Mouse (Mus musculus) adrenal gland, adult 8-10 months (tissue): ENCODE measurements at regions not wholly inside any gene's neighbourhood (a gene's known extent, or its start where the extent isn't known, plus 50 kb on each side); places are given as distances from the start of the nearest gene placed in this dataset.

Source experiments
- DNase-seq: peaks from one replicate; pipeline ENCODE4 v3.0.0; 2022

DNA sequence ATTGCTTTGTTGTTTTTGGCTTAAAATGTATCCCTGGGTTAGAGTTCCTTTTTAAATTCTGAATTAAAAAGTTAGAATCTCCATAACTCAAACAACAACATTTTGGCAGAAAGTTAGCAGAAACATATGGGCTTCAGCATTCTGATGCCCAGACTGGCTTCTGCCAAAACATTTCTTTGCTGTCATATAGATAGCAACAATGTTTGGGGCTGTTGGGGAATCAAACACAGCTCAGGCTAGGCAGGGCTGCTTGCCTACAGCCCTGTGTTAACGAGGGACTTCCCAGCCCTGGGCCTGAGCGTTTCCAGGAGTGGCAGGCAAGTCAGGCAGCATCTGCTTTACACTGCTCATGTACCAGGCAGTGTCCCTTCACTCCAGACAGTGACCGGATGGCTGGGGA is 201.0 kb upstream of the Pard3b start:
- DNase-seq, result no peak

DNA sequence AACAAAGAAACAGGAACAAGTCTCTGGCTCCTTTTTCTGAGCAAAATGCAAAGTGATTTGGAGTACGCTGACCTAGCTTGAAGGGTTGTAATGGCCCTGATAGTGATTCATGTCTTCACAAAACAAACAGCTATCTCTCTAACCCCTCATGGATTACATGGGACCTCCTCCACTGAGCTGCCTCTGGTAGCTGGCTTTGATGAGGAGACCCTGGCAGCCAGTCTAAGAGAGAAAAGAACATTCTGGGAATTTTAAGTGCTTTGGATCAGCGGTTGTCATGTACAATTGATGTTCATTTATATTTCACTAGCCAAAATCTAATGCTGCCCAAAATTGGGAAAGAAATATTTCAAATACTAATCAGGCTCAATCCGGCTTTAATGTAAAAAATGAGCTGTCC is 177.2 kb upstream of the Pard3b start:
- no peak for DNase-seq

DNA sequence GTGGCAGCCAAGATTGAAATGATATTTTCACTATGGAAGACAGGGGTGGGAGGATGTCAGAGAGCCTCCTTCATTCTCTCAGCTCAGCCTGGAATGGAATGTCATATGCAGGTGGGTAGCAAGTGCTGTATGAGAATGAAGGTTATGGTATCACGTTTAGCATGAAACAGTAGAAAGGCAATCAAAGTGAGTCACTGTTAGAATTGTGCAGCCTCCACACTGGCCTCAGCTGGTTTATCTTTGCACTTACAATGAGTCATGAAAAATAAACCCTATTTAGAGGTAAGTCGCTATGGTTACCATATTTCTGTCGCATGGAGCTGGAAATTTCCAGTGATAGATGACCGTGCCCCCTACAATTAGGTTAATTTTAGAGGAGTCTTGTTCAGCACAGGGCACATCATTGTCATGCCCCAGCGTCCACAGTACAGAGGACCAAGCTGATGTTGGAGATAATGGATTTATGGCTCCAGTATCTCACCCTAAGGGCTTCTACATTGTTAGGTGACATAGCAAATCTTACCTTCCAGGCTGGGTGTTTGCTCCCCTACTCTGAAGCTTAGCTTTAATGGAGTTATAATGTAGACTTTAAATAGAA is 167.9 kb upstream of the Pard3b start:
- DNase-seq, result peak; percentile 15

DNA sequence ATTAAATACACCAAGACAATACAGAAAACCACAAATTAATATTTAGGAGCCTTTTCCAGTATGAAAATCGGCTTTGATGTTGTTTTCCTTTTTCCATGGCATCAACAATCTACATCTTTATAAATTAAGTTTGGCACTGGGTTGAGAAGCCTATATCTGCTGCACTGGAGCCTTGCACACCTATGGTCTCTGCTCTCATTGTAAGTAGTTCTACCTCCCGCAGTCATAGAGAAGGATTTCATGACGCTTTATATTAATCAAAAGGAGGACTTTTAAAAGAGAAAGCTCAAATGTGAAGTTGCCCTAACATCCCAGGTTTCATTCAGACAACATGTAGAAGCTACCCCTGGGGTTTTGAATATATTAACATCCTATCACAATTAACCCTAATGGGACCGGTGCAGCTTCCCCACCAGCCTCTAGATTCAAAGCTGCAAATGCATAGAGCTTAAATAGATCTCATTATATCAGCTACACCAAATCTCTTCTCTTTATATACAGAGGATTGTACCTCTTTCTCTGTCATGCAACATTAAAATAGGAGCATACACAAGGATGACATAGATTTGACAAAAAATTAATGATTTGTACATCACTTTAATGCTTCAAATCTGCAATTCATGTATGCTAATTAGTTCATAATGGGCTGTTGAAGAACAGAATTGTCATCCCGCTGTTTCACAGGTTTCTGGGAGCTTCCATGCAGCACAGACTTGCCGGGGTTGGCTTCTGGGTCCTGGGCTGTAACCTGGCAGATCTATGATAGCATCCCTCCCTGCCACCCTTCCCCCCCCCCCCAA is 166.6 kb upstream of the Pard3b start:
- no peak for DNase-seq

DNA sequence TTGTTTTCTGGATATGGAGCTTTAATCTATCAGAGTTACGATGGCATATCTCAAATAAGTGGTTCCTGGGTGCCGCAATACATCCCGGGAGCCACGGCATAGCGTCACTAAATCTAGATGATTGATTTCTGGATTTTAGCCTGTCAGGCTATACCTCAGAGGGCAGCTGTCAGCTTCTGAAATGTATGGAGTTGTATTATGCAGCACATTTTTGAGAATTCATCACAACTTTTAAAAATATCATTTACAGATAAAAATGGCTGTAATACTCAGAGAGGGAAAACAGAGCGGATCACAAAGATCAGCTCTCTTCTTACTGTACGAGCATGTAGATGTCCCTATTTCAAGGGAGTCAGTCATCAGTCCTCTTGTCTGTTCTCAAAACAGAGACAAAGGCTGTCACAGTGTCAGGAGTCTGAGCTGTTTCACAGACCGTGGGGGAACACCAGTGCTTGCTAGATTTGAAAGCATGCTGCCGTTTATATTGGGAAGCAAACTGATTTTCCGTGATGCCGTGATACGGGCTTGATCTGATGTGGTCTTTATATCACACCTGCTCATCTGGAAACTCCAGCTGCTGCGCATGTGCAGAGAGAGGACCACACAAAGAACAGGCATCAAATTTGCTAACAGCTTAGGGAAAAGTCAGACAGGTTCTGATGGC is 165.9 kb upstream of the Pard3b start:
- no peak for DNase-seq

DNA sequence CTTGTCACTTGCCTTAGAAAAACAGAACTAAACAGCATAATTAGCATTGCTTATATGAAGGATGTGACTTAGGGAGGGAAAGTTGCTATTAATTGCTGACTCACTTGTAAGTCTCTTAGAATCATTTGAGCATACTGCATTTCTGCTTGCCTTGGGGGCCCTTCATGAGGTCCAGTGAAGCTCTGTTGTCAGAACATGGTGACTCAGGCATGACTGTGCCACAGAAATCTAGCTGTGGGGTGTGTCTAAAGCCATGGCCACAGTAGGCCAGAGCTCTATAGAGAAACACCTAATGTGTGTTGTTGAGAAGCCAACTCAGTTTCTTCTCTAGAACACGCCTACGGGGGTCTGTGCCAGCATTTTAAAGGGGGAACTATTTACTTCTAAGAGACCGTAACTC is 153.2 kb upstream of the Pard3b start:
- no peak for DNase-seq

DNA sequence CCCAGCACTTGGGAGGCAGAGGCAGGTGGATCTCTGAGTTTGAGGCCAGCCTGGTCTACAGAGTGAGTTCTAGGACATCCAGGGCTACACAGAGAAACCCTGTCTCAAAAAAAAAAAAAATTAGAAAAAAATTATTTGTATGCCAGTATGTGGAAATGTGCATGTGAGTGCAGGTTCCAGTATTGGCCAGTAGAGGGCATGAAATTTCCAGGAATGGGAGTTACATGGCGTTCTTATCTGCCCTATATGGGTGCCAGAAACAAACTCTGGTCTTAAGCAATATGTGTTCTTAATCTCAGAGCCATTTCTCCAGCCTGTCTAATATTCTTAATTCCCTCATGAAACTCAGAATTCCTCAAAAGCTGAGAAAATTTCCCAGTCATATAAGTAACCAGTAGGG is 113.7 kb upstream of the Pard3b start:
- no peak for DNase-seq

DNA sequence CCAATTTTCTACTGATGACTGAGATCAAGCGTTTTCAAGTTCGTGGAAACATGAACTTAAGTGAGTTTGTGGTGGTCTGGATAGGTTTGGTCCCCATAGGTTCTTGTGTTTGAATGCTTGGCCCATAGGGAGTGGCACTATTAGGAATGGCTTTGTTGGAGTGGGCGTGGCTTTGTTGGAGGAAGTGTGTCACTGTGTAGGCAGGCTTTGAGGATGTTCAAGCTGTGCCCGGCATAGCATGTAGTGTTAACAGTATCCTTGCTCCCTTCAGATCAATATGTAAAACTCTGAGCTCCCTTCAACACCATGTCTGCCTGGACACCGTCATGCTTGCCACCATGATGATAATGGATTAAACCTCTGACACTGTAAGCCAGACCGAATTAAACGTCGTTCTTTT is 112.7 kb upstream of the Pard3b start:
- DNase-seq, result no peak

DNA sequence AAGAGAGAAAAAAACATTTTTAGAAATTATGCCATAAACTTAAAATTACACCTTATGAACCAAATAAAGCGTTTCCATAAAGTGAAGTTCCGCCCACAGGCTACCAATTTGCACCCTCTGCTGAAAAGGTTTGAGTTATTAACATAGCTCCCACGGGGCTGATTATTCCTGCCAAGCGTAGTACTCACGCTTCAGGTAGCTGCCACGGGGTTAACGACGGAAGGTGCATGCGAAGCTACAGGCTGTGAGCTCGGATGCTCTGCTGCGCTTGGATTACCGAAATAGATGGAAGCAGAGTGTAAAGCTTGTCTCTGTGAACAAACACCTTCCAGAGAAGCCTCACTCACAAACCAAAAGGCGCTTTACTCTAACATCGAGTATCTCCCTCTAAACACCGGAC is 109.9 kb upstream of the Pard3b start:
- DNase-seq, result no peak

DNA sequence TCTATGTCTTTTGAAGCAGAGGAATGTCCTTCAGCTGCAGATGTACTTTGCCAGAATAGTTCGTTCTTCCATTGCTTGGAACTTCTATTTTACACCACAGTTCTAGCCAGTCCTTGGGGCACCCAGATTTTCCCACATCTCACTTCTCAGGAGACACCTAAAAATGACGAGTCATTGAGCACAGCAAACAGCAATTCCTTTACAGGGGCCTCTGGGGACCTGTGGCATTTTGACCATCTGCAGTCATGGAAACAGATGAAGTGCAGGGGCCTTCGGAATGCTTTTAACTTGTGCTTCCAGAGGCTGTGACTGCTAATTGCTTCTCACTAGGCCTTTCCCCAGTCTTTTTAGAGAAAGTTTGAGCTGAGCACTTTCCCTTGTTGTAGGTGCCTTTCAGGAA is 108.5 kb upstream of the Pard3b start:
- DNase-seq, result no peak

DNA sequence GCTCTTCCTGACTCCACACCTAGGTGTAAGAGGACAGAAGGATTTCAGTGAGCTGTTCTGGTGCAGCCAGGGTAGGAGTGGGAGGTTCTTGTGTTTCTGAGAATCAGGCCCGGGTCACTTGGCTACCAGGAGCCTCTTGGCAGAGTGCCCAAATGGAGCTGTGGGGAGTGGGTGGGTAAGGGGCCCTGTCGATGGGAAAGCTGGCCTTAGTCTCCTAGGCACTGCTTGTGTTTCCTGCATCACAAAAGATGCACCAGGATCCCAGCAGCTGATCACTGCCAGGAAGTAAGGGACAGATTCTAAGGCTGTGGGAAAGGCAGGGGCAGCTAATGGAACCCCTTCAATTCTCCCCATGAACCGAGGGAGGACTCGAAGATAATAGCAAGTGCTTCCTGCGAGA is 107.1 kb upstream of the Pard3b start:
- no peak for DNase-seq

DNA sequence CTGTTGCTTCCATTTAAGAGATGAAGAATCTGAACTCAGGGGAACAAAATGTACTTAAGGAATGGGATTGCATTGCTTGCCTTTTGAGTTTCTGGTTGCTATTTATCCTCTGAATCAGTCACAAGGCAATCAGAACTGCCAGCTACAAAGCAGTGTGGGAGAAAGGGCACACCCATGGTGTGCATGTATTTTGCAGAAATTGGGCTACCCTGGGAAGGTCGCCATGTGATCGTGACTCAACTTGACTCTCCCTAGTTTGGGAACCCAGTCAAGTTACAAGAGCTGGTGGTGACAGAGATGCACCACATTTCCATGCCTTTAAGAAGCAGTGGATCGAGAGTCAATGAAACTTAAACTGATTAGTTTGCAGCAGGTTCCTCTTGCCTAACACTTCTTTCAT is 98.5 kb upstream of the Pard3b start:
- no peak for DNase-seq

DNA sequence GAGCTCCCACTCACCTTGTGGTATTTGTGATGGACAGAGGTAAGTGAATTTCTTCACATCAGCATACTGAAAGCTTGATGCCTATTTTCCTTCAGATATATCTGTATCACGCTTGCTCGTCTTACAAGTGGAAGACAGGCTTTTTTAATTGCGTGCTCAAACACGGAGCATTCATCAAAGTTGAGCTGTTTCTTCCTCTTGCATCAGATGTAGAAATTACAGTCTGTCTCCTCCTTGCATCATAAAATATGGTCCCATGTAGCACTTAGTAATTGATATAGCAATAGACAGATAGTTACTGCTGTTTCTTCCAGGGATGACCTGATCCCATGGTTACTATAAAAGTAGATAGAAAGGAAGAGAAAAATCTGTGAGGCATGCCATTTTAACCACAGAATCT is 97.5 kb upstream of the Pard3b start:
- DNase-seq, result no peak

DNA sequence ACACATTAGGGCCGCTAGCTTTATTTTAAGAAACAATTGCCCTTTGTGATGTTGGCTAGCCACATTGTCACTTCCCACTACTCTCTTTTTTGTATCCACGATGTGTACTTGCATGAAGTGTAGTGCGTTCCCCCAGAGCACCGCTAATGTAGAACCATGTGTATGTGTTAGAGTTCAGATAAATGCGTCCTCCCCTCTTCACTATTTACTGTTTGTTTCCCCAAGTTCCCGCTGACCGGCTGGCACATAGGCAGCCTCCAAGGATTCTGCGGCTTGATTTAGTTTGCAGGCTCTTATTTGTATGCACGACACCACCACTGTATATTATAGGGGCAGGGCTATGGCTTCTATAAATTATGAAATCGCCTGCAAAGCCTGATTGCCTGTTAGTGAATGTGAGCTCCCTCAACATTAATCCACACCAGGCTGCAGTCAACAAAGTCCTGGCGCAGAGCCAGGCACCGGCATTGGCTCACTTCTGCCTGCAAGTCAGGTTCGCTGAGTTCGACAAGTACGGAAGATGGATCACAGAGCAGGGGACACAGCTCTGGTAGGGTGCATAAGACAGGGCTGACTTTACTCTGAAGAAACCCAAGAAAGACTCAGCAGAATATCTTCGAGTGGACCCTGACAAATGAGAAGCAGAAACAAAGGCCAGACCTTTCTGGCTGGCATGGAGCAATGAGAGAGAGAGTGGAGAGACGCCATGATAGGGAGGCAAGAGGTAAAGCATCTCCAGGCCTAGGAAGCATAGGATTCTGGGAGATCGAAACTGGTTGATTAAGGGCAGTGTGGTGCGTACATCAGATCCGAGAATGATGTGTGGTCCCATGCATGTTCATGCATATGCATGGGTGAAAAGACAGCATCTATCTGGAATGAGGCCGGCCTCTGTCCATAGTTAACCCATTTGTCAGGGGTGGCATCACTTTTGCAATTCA is 85.8 kb upstream of the Pard3b start:
- peak; percentile 16 for DNase-seq

DNA sequence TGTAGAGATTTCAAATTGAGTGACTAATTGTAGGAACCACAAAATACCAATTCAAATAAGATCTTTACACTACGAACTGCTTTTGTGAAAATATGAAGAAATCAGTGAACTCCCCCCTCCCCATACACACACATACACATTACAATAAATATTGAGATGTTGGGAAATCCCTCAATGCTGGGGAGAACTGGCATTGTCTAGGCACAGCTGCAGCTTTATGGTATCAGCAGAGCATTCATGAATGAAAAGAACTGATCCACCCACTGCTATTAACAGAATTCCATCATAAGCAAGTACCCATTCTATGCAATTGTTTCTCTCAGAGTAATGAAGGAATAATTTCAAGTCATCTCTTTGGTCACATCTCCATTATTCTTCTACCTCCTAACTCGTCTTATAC is 79.1 kb upstream of the Pard3b start:
- DNase-seq, result no peak

DNA sequence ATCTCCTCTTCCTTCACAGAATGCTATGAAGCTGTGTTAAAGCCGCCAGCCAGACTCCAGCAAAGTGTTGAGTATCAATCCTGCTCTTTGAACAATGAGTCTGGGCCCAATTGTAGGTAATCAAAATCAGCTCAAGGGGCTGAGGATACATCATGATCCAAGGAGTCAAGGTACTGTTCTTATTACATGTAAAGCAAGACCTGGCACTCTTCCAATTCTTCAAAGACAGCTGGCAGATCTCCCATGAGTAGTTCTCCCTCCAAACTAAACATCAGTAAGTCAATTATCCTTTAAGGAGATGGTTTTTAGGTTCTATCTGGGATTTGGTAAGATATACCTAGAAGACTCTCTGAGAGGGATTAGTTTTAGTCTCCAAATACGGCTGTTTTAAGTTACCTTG is 76.5 kb upstream of the Pard3b start:
- DNase-seq, result no peak

DNA sequence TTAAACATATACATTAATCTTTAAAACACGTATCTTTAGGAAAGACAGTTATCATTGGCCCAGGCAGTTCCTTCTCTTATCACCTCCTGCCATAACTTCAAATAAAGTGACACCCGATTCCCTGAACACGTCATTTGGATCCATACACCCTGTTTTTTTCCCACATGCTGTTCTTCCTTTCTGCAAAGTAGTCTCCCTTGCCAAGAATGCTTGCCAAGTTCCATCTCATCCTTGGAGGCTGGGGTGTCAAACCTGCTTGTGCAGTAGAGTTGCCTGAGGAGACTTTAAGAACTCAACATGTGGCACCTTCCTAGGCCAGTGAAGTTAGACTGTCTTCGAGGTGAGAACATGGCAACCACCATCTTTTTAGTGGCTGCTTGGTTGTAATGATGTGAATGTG is 73.2 kb upstream of the Pard3b start:
- DNase-seq, result no peak

DNA sequence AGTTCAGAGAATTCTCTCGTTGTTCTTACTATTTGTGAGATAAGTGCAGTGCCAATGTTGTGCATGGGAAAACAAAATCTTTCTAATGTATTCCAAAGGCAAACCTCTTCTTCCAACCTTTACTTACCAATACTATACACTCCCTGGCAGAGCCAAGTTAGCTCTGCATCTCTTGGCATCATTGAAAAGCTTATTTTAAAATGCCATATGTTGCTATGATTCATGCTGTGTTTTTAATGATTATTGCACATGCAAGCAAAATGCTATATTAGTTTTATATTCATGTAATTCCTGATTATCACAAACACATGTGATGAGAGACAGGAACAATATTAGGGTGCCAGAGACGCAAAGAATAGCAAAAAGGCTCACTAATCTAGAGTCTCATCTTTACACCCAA is 64.3 kb upstream of the Pard3b start:
- no peak for DNase-seq

DNA sequence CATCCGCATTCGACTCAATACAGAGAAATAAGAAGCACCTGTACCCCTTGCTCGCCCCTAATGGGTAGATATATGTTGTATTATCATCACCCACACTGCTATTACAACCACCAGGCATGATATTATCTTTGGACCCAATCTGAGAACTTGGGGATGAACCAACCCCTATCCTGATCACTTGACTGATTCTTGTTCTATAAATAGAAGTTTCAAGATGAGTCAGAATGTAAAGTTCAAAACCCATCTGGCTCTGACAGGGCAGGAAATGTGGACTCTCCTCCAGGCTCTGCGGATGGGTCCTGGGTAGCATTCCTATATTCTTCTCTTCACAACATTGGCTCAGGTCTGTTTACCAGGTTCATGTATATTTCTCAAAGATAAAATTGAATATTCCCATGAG is 61.9 kb upstream of the Pard3b start:
- DNase-seq, result no peak

DNA sequence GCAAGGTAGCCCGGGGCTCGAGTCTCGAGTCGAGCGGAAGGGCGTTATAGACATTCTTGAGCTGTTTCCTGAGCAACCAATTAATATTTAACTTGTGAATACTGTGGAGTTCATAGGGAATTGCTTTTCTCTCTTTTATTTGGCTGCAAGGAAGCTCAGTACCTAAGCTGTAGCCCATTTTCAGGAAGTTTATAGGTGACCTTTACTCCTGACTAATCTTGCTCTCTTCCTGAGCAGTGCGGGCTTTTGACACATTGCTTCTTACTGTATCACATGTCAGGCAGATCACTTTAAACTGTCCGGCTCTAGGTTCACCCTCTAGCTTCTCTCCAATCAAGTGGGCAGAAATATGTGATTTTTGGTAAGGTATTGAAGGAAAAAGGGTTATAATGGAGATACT is 51.4 kb upstream of the Pard3b start:
- no peak for DNase-seq
